ENCODE assay signal across 8 mouse cellular contexts in the genomic region with DNA sequence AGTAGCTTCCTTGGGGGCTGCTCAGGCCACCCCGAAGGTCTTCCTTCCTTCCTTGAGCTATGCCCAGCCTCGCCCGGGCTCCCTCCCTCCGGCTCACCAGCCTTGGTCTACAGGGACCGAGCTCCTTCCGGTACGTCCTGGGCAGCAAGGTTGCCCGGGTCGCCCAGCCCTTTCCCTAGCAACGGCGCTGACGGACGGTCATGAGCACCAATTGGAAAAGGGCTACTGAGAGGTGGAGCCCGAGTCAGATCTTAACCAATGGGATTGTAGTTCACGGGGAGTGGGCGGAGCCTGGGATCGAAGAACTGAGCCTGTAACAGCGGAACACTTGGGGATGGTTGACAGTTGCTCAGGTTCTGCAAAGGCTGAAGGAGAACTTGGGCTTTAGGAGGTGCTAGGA. TPM values are rescaled to one million over a fixed set of nuclear protein-coding genes. Genes with fewer than 3 reads are reported as not detected.
DNase-seq lines count a peak whose midpoint lies in the region; ATAC-seq and TF ChIP-seq lines count a peak whose summit lies in the region.

Gene Tldc1, minus strand, starts transcription at position 154 of the 400 bp plus-strand sequence.

- H3K9ac ChIP-seq in kidney, embryonic 14.5 days (ENCODE audit: low read depth, low read length), result peak within 1 kb of the TSS; percentile 68
- H3K9ac ChIP-seq in limb, embryonic 15.5 days, result peak within 1 kb of the TSS; percentile 43

- no peaks in the 10 kb centered on the region for H3K9me3 ChIP-seq in kidney, embryonic 14.5 days (ENCODE audit: control insufficient read depth, low read length)
- H3K9me3 ChIP-seq in limb, embryonic 15.5 days, result no peaks in the 10 kb centered on the region

- peak within 1 kb of the TSS; percentile 86 for H3K4me3 ChIP-seq in bone marrow macrophage, adult 2 months (ENCODE audit: insufficient read depth, low read length)
- H3K4me3 ChIP-seq in embryonic fibroblast, embryonic 13.5 days (ENCODE audit: insufficient read depth, low read length), result peak within 1 kb of the TSS; percentile 64
- H3K4me3 ChIP-seq in kidney, embryonic 14.5 days (ENCODE audit: low read length), result peak within 1 kb of the TSS; percentile 51
- H3K4me3 ChIP-seq in limb, embryonic 15.5 days, result peak within 1 kb of the TSS; percentile 61

- under 1% methylated on average over 18 of the region's 18 CpGs for WGBS in kidney, embryonic 14.5 days
- 1% methylated on average over 18 of the region's 18 CpGs for WGBS in limb, embryonic 15.5 days

- 0 out of 2 replicates have a peak, but pooled peaks have one; percentile 17 for TF ChIP-seq POLR2A in bone marrow macrophage, adult 2 months (IDR thresholded peaks at IDR 0.05; ENCODE audit: borderline replicate concordance, low read depth, low read length)
- TF ChIP-seq POLR2A in embryonic fibroblast, embryonic 13.5 days (IDR thresholded peaks at IDR 0.05; ENCODE audit: low read depth, low read length), result peak; percentile 80

- H3K27ac ChIP-seq in bone marrow macrophage, adult 2 months (ENCODE audit: insufficient read depth, low read depth, low read length), result peak within 1 kb of the TSS; percentile 26
- H3K27ac ChIP-seq in embryonic fibroblast, embryonic 13.5 days (ENCODE audit: insufficient read depth, low read length), result peak within 1 kb of the TSS; percentile 22
- H3K27ac ChIP-seq in kidney, embryonic 14.5 days (ENCODE audit: low read depth, low read length), result peak within 1 kb of the TSS; percentile 30; the same call in 1 of the 2 replicates
- H3K27ac ChIP-seq in limb, embryonic 15.5 days, result peak within 1 kb of the TSS; percentile 82

- H3K27me3 ChIP-seq in kidney, embryonic 14.5 days (ENCODE audit: control insufficient read depth, insufficient read depth, low read length), result no peaks in the 10 kb centered on the region
- no peaks in the 10 kb centered on the region for H3K27me3 ChIP-seq in limb, embryonic 15.5 days

- H3K36me3 ChIP-seq in kidney, embryonic 14.5 days (ENCODE audit: control insufficient read depth, insufficient read depth, low read length), result no peaks in the 10 kb centered on the region
- H3K36me3 ChIP-seq in limb, embryonic 15.5 days, result no peaks in the 10 kb centered on the region

- DNase-seq in A20 (ENCODE audit: low read depth, low spot score), result peak; percentile 99
- DNase-seq in heart, adult 9 months (ENCODE audit: low spot score in 2 of 2), result peak; percentile 100
- peak; percentile 98 to 99 for DNase-seq in monocyte, adult 2 months (ENCODE audit: low read depth in 1 of 2, low spot score in 2 of 2)
- DNase-seq in spleen, postnatal 36 days (ENCODE audit: low spot score in 2 of 2), result peak; percentile 98

- peak; percentile 96 for ATAC-seq in kidney, embryonic 14.5 days (ENCODE audit: low FRiP score, low TSS enrichment)
- peak; percentile 95 for ATAC-seq in limb, embryonic 15.5 days (ENCODE audit: insufficient number of reproducible peaks, low FRiP score, low TSS enrichment, low read depth)

- peak within 1 kb of the TSS; percentile 86 for H3K4me2 ChIP-seq in kidney, embryonic 14.5 days (replicated peaks; ENCODE audit: low read depth, low read length)
- peak within 1 kb of the TSS; percentile 73 for H3K4me2 ChIP-seq in limb, embryonic 15.5 days

- no peak for TF ChIP-seq CTCF in bone marrow macrophage, adult 2 months (IDR thresholded peaks at IDR 0.05; ENCODE audit: low read depth, low read length)
- no peak for TF ChIP-seq CTCF in embryonic fibroblast, embryonic 13.5 days (IDR thresholded peaks at IDR 0.05; ENCODE audit: borderline replicate concordance, insufficient read depth, low read length)

- peaks cover 4% of the 10 kb centered on the region for H3K4me1 ChIP-seq in bone marrow macrophage, adult 2 months (ENCODE audit: control insufficient read depth, insufficient read depth, low read length)
- H3K4me1 ChIP-seq in embryonic fibroblast, embryonic 13.5 days (ENCODE audit: control insufficient read depth, insufficient read depth, low read length), result 0 out of 2 replicates have a peak, but pooled peaks cover 2% of the 10 kb centered on the region
- peaks cover 7% of the 10 kb centered on the region; the same call in 1 of the 2 replicates for H3K4me1 ChIP-seq in kidney, embryonic 14.5 days (ENCODE audit: control insufficient read depth, insufficient read depth, low read length)
- H3K4me1 ChIP-seq in limb, embryonic 15.5 days, result peaks cover 16% of the 10 kb centered on the region

RNA-seq across cellular contexts. Expression of gene Tldc1, which starts in this region (rescaled TPM):
- polyA plus RNA-seq in bone marrow macrophage, adult 2 months (2012; ENCODE audit: insufficient read depth, insufficient read length, missing spikeins), result 5.4 and 6.5 TPM in 2 replicates
- 10.1 TPM in 2 replicates for polyA plus RNA-seq in embryonic fibroblast, embryonic 13.5 days (2011; ENCODE audit: insufficient read length, low read depth, missing spikeins)
- 6.4 and 13.0 TPM in 2 replicates for polyA plus RNA-seq in kidney, embryonic 14.5 days (2014; fragmentation: Nextera tagmentation; extraction: Ambion mirVana)
- polyA plus RNA-seq in limb, embryonic 15.5 days (2015; fragmentation: Nextera tagmentation; extraction: Ambion mirVana), result 11.5 and 11.7 TPM in 2 replicates

Comparison
In these comparisons a context has a peak if more than half of its experiments do, and no peak if none do; other contexts are left out.
1. Peak in every context shown above with its lines: DNase-seq, ATAC-seq, H3K4me3 ChIP-seq and H3K27ac ChIP-seq.
2. H3K27ac ChIP-seq: peak in every context shown above with its lines; median percentile 82 in limb, embryonic 15.5 days; 30 in kidney, embryonic 14.5 days; 26 in bone marrow macrophage, adult 2 months; 22 in embryonic fibroblast, embryonic 13.5 days.